Mouse (Mus musculus) G1E (cell line): ENCODE measurements around the gene Tacc3. TPM values are rescaled to one million over a fixed set of nuclear protein-coding genes. Genes with fewer than 3 reads are reported as not detected.

Source experiments
- ATAC-seq: 2 replicates; pipeline ENCODE4 v1.8.0; 2016; ENCODE audit warnings: mild to moderate bottlenecking; ENCODE audit not compliant: insufficient number of reproducible peaks, poor library complexity, low FRiP score, severe bottlenecking; ENCODE audit errors: extremely low read depth
- DNase-seq: peaks from one replicate; pipeline ENCODE4 v3.0.0; 2012; ENCODE audit warnings: low spot score
- H3K27me3 ChIP-seq: 2 replicates; pipeline ENCODE4 v1.6.1; 2012; ENCODE audit warnings: mild to moderate bottlenecking, low read length, inconsistent platforms; ENCODE audit not compliant: insufficient read depth
- H3K36me3 ChIP-seq: replicated peaks from 2 replicates; pipeline ENCODE3; 2012; ENCODE audit warnings: mild to moderate bottlenecking, inconsistent platforms
- H3K4me1 ChIP-seq: 2 replicates; pipeline ENCODE4 v1.6.1; 2012; ENCODE audit warnings: low read depth, low read length, inconsistent platforms, mixed read lengths; ENCODE audit not compliant: insufficient read depth
- H3K4me3 ChIP-seq: 2 replicates; pipeline ENCODE4 v1.5.1; 2012; ENCODE audit warnings: low read depth, mild to moderate bottlenecking, inconsistent platforms, low read length, moderate library complexity, mixed read lengths
- H3K9me3 ChIP-seq: replicated peaks from 2 replicates; pipeline ENCODE4 v1.6.1; 2012; ENCODE audit warnings: inconsistent platforms
- CTCF ChIP-seq: IDR thresholded peaks from 2 replicates; pipeline ENCODE4 v1.5.1; 2012; ENCODE audit warnings: low read depth, low read length, inconsistent platforms, mixed read lengths
- GATA1 ChIP-seq: IDR thresholded peaks from 2 replicates; pipeline ENCODE4 v1.6.1; 2012; ENCODE audit warnings: borderline replicate concordance, low read length, inconsistent platforms, mixed read lengths
- GATA2 ChIP-seq: IDR thresholded peaks from 2 replicates; pipeline ENCODE4 v1.6.1; 2012; ENCODE audit warnings: low read depth, low read length, inconsistent platforms, borderline replicate concordance
- POLR2AphosphoS5 ChIP-seq: IDR thresholded peaks from 2 replicates; pipeline ENCODE4 v1.6.1; 2012; ENCODE audit warnings: low read depth, low read length, inconsistent platforms; ENCODE audit not compliant: insufficient replicate concordance
- TAL1 ChIP-seq: conservative IDR thresholded peaks from 2 replicates; pipeline ENCODE4 v1.6.1; 2012; ENCODE audit warnings: low read depth, low read length, inconsistent platforms, mixed read lengths
- polyA plus RNA-seq: library from polyadenylated mRNA; stranded (reverse); fragments of >175 nt; gene quantifications from 2 replicates; pipeline ENCODE4 v1.2.3, GENCODE M21; 2012
- total RNA-seq, 2 experiments: library from RNA; stranded (forward) in 1 of 2; stranded (reverse) in 1 of 2; fragments of 200-1000 nt in 1 of 2; fragments of >200 nt in 1 of 2; fragmentation: Nextera tagmentation in 1 of 2; gene quantifications; 2 replicates each; pipeline ENCODE4 v1.2.3; 2014 to 2017

The Tacc3 gene
- total and polyA plus RNA-seq, 3 experiments, result 94.2 to 155 (median 119) TPM

DNA sequence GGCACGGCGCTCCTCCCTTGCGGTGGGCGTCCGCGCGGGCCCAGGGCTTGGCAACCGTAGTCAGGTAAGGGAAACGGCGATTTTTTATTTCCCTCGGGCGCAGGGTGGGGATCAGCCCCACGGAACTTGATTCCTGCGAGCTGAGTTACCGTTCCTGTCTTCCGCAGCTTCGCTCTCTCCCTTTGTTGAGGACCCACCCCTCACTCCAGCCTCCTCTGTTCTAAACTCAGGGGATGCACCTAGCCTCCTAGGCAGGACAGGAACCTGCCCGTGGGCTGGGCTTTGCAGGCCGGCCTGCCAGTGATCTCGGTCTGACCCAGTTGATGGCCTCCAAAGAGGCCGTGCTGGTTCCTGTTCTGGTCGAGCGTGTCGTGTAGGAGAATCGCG, 729 bp downstream of the Tacc3 start:
- no peaks in the 10 kb centered on the region for H3K9me3 ChIP-seq
- H3K36me3 ChIP-seq, result peaks cover 66% of the 10 kb centered on the region
- H3K4me1 ChIP-seq, result peaks cover 55% of the 10 kb centered on the region
- ATAC-seq, result no peak
- no peak for TF ChIP-seq POLR2AphosphoS5
- TF ChIP-seq GATA2, result no peak
- TF ChIP-seq TAL1, result no peak
- no peak for TF ChIP-seq GATA1
- no peak for TF ChIP-seq CTCF
- H3K4me3 ChIP-seq, result peak overlapping the region; percentile 93
- peak; percentile 40 for DNase-seq
- H3K27me3 ChIP-seq, result no peaks in the 10 kb centered on the region

DNA sequence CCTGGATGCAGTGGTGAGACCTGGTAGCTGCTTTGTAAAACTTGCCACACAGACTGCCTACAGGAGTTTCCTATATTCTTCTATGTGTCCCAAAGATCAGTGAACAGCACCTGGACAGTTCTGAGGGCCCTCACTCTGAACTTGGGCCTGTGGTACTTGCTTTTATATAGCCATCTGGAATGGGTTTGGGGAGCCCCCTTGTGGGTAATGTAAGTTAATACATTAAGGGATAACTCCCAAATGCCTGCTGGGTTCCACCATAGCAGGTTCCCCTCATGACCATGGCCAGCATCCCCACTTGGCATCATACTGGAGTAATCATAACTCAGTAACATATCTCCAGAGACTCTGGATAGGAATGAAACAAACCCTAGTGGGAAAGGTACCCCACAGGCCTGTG, 10.3 kb downstream of the Tacc3 start:
- Histone ChIP-seq H3K4me3 (no peak overlapping the region), H3K27me3 (no peaks in the 10 kb centered on the region), H3K4me1 (peaks cover 9% of the 10 kb centered on the region; the same call in 1 of the 2 replicates), H3K36me3 (peaks cover 94% of the 10 kb centered on the region), H3K9me3 (no peaks in the 10 kb centered on the region)
- no peak for ATAC-seq
- TF ChIP-seq GATA1, result no peak
- TF ChIP-seq TAL1, result no peak
- no peak for TF ChIP-seq POLR2AphosphoS5
- peak; percentile 23; the same call in 1 of the 2 replicates for TF ChIP-seq CTCF
- no peak for DNase-seq

DNA sequence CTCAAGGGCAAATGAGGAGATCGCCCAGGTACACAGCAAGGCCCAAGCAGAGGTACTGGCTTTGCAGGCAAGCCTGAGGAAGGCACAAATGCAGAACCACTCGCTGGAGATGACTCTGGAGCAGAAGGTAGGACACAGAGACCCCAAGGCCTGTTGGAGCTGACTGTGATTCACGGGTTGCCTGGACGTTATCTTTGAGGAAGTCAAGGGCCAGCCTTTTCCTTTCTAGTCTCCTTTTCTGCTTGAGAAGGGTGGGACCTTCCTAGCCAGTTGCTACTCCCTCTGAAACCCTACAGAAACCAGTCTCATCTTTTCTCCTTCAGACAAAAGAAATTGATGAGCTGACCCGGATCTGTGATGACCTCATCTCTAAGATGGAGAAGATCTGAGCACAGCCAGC, 13.7 kb downstream of the Tacc3 start:
- no peak for DNase-seq
- Histone ChIP-seq H3K9me3 (no peaks in the 10 kb centered on the region), H3K4me3 (no peak overlapping the region), H3K4me1 (peaks cover 6% of the 10 kb centered on the region; the same call in 1 of the 2 replicates), H3K36me3 (peaks cover 80% of the 10 kb centered on the region), H3K27me3 (no peaks in the 10 kb centered on the region)
- TF ChIP-seq TAL1, result no peak
- TF ChIP-seq GATA2, result no peak
- TF ChIP-seq GATA1, result no peak
- no peak for TF ChIP-seq CTCF
- TF ChIP-seq POLR2AphosphoS5, result no peak
- no peak for ATAC-seq

DNA sequence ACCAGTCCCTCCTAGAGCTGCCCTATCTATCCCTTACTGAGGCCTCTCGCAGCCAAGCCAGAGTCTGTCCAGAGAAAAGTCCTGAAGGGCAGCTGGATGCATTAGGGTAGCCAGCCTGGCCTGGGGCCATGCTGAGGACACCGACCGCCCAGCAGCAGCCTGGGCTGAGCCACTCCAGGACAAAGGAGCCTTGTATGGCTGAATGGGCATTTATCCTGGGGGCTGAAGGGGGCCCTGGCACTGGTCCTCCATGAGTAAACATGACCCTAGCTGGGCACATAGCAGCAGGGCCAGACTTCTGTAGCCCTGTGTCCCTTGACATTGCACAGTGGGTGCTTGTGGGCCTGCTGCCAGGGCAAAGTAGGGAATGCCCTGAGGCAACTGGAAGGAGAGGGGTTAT, 16.5 kb downstream of the Tacc3 start:
- Histone ChIP-seq H3K4me1 (peaks cover 12% of the 10 kb centered on the region), H3K4me3 (no peak overlapping the region), H3K27me3 (no peaks in the 10 kb centered on the region), H3K9me3 (no peaks in the 10 kb centered on the region), H3K36me3 (peaks cover 52% of the 10 kb centered on the region)
- TF ChIP-seq GATA1, result no peak
- TF ChIP-seq CTCF, result no peak
- no peak for TF ChIP-seq POLR2AphosphoS5
- TF ChIP-seq TAL1, result no peak
- no peak for TF ChIP-seq GATA2
- no peak for DNase-seq
- ATAC-seq, result no peak

DNA sequence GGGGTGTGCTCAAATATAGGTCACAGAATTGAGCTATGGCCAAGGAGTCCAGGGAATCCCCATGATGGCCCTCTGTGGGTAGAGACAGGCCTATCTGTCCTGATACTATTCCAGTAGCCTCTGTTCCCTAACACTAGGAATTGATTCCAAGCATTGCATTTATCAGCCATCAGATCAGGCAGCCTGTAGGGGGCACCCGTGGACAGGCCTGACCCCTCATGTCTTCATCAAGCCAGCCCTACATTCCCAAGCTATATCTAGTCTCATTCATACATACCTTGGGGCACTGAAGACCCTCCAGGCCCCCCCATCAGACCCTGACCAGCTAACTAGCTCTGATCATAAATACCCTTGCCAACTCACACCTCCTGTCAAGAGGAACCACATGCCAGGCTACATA, 18.0 kb downstream of the Tacc3 start:
- H3K27me3 ChIP-seq, result no peaks in the 10 kb centered on the region; the same call in 1 of the 2 replicates
- TF ChIP-seq GATA2 (no peak), POLR2AphosphoS5 (no peak), CTCF (peak; percentile 63), GATA1 (no peak)
- no peaks in the 10 kb centered on the region for H3K9me3 ChIP-seq
- peaks cover 37% of the 10 kb centered on the region for H3K36me3 ChIP-seq
- no peak overlapping the region for H3K4me3 ChIP-seq
- H3K4me1 ChIP-seq, result peaks cover 26% of the 10 kb centered on the region
- no peak for ATAC-seq
- DNase-seq, result no peak

DNA sequence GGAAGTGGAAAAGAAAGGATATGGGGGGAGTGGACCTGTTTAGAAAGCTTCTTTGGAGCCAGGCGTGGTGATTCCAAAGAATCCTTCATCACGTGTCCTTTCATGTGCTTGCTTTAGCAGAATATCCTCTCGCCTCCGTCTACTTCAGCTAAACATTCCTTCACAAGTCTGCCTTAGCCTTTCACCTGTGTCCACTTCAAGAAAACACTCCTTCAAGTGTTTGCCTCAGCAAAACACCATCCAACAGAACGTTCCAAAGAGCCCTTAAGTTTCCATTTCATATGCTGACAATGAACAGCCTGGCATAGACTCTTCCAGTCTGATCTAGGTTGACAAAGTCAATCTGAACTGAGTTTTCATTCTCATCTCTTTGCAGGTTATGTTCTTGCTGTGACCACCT, 20.3 kb downstream of the Tacc3 start:
- H3K4me1 ChIP-seq, result peaks cover 45% of the 10 kb centered on the region
- no peak for TF ChIP-seq GATA1
- no peak for TF ChIP-seq GATA2
- no peak for TF ChIP-seq CTCF
- no peak for TF ChIP-seq POLR2AphosphoS5
- no peak for TF ChIP-seq TAL1
- H3K4me3 ChIP-seq, result no peak overlapping the region
- ATAC-seq, result no peak
- H3K36me3 ChIP-seq, result peaks cover 14% of the 10 kb centered on the region
- no peaks in the 10 kb centered on the region; the same call in 1 of the 2 replicates for H3K27me3 ChIP-seq
- no peaks in the 10 kb centered on the region for H3K9me3 ChIP-seq
- DNase-seq, result no peak
